Mouse (Mus musculus): ENCODE measurements around the gene Moap1.

Gene Moap1

DNA sequence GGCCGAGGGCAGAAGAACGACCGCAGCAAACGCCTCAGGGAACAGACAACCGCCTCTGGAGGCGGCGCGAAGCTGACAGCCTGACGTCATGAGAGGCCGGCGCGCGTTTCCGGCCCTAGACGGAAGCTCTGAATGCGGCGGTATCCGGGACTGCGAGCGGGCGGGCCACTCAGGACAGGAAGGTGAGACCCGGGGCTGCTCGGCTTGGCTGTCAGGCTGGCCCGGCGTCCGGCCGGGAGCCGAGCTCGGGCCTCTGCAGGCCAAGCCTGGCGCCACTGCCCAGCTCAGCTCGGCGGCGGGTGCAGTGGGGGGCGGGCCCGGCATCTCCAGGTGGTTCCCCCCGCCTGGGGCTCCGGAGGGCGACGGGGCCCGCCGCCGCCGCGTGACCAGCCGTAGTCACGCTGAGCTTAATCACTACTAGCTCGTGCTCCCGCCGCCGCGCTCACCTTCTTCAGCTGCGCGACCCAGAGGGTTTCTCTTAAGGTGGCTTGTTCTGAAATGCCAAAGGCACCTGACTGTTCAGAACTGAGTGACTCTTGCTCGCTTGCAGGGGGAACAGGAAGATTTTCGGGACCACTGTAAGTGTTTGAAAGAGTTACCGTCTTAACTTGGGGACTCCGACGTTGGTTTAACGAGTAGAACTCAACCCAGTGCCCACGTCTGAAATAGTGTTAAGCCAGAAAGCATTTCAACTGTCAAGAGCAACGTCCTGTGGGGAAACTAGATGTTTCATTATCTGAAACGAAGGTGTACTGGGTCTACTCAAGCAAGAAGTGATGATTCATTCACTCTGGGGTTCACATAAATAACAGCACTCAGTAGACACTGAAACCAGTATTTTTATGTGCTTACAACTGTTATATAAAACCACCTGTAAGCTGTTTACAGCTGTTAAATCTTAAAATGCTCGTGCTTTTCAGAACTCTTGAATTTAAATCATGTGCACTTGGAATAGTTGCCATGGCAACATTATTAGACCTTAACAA lies at the start of gene Moap1, which contains the start of gene Tmem251:
Gene Moap1 (minus strand): TSS at position 73 of the 986 bp plus-strand sequence.
Gene Tmem251 (plus strand): TSS at position 174 of the 986 bp plus-strand sequence.
- in situ Hi-C loops (cut with MboI, MseI), result loop anchor here in 1 of 2 experiments (25.0 kb wide), 1 partner anchor 593 kb away; no protein-coding TSS in a partner anchor

GRCm38 (mm10) chr12:102787927-102788326 lies 44.5 kb upstream of the Moap1 start:
- in situ Hi-C loops (cut with MboI, MseI), result no loop called here

GRCm38 (mm10) chr12:102785593-102785985 lies 42.1 kb upstream of the Moap1 start:
- in situ Hi-C loops (cut with MboI, MseI), result no loop called here

DNA sequence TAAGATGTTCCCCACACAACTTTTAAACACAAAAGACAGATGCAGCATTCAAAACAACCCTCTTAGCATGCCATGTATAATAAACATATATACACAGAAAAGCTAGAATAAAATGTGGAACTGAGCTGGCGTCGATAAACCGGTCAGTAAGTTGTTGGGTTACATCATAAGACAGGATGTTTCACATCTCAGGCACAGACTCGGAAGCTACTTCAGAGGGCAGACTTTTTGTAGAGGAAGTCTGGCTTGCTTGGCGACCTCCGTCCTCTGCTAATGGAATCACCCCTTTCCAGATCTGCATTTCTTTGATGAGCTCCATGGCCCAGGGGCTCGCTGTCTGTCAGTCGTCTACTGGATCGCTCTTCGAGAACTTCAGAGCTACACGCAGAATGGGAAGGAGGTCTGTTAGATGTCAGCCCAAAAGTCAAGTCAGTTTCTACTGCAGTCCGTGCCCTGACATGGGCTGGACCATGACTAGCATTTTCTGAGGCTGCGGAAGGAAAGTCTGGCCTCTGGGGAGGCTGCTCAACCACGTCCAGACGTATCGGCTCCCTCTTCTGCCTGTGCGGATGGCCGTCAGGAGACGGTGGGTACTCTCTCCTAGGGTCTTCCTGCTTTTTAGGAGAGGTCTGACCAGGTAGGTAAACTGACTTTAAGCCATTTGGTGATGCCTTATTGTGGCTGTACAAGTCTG lies 41.6 kb upstream of the Moap1 start:
- in situ Hi-C loops (cut with MboI, MseI), result no loop called here

- in situ Hi-C loops (cut with MboI, MseI), result no loop called here
Observed at GRCm38 (mm10) chr12:102782841-102783240, 39.4 kb upstream of the Moap1 start.

- in situ Hi-C loops (cut with MboI, MseI), result no loop called here
Observed at GRCm38 (mm10) chr12:102779452-102779851, 36.0 kb upstream of the Moap1 start.

DNA sequence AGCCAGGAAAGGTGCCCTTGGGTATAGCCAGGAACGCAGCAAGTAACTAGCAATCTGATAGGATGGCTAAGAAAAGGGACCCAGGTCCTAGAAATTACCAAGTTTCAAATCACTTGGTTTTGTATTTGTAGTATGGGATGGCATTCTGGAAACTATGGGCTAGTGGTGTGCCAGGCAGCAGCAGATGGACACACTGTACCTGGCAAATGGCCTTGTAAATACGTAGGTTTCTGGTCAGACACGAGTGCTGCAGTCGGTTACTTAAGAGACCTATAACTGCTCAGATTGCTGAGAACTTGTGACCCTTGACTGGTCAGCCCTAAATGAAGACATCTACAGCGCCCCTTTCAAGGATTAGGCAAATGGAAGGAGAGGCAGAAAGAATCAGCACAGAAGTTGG lies 34.7 kb upstream of the Moap1 start:
- in situ Hi-C loops (cut with MboI, MseI), result no loop called here

DNA sequence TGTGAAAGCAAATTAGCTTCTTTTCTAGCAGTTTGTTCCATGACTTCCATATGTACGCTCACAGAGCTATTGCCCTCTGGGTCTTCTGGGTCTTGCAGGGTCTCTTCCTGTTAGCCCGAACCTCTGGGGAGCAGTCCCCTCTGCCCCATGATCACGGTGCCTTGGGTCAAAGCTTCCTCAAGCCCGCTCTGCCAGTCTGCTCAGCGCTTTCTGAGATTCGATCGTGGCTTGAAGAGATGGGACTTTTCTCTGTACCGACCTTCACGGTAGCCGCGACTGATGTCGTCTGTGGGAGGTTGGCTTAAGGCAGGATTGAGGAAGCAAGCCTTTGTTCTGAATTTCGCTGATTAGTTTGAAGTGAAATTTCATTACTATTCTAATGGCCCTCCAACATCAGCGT lies 32.6 kb upstream of the Moap1 start:
- in situ Hi-C loops (cut with MboI, MseI), result no loop called here

DNA sequence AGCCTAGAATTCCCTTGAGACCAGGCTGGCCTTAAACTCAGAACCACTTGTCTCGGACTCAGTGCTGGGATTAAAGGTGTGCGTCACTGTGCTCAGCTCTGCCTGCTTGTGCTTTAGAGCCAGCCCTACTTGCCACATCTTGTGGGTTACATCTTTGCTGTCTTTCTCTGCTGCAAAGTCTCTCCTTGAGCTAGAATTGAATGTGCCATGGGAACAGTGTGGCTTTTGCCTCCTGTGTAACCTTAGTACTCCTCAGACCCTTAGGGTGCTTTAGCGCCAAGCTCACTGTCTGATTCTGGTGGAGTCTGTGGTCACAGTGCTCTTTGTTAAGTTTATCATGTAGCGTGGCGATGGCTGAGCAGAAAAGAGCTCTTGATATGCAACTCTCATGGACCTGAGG lies 29.2 kb upstream of the Moap1 start:
- in situ Hi-C loops (cut with MboI, MseI), result loop anchor here in 1 of 2 experiments (25.0 kb wide), 1 partner anchor 1685 kb away; the partner anchor contains the start of gene Ppp4r3a

DNA sequence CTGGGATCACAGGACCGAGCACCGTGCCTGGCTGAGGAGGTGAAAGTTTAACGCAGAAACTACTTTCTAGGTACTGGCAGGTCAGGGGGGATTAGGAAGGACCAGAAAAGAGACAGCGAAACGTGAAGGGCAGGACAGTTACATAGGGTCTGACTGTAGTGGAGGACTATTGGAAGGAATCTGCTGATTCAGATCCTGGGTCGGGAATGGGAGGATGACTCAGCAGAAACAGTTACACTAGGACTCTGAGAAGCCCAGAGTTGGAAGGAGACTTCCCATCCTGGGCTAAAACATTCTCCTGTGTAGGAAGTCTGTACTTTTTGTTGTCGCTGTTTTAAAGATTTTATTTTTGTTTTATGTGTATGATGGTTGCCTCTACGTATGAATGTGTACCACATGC lies 28.1 kb upstream of the Moap1 start:
- in situ Hi-C loops (cut with MboI, MseI), result loop anchor here in 1 of 2 experiments (25.0 kb wide), 1 partner anchor 1684 kb away; the partner anchor contains the start of gene Ppp4r3a

GRCm38 (mm10) chr12:102769000-102769399 lies 25.5 kb upstream of the Moap1 start:
- in situ Hi-C loops (cut with MboI, MseI), result loop anchor here (5.0 to 25.0 kb wide), 2 partner anchors 108 to 1682 kb away; partner anchors contain the start of genes Btbd7 (in 1 of the 2) and Ppp4r3a (in 1 of the 2)

DNA sequence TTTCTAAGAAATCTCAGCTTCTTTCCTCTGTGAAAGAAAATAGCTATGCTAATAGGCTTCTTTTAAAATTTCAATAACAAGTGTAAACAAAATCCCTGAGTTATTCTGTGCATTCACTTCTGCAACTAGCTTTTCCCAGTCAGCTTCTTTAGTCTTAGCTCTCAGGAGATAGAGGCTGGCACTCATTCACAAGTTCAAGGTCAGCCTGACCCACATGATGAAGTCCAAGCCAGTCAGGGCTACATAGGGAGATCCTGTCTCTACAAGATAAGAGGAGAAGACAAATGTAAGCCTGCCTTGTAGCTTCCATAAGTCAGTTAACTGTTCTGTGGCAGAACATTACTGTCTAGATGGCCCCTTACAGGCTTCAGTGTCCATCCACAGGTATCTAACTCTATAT lies 20.2 kb upstream of the Moap1 start:
- in situ Hi-C loops (cut with MboI, MseI), result loop anchor here in 1 of 2 experiments (25.0 kb wide), 1 partner anchor 1676 kb away; the partner anchor contains the start of gene Ppp4r3a

- in situ Hi-C loops (cut with MboI, MseI), result loop anchor here in 1 of 2 experiments (25.0 kb wide), 1 partner anchor 1674 kb away; the partner anchor contains the start of gene Ppp4r3a
Observed at GRCm38 (mm10) chr12:102761668-102762067, 18.2 kb upstream of the Moap1 start.

DNA sequence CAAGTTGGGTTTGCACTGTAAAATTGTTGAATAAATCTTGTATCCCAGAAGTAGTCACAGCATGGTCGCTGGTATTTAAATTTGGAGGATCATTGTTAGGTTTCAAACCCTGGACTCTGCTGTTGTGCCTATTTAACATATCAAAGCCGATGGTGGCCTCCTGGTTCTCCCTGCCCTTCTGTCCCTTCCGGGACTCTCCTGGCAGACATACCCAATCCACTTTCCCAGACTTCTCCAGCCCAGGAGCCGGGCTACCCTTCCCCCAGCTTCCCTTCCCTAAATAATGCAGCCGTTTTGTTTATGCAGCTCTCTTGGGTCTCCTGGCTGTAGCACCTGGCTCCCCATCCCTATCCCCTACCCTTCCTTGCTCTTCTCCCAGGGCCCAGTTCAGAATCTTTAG lies 15.5 kb upstream of the Moap1 start:
- in situ Hi-C loops (cut with MboI, MseI), result loop anchor here in 1 of 2 experiments (10.0 to 25.0 kb wide), 2 partner anchors 1034 to 1672 kb away; partner anchors contain the start of gene Ppp4r3a

DNA sequence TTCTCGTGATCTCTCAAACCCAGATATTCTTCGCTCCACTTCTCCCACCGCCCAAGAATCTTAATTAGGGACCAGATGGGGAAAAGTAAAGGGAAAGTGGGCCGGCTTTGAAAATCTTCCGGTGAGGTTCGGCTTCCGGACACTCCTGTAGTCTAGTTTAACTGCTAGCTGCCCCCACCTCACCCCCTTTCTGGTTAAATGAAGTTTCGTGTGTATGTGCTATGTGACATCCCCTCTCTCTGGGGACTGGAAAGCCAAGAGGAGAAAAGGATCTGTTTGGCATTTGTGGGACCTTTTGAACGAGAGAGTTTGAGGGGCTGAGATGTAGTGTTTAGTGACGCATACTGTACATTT lies 14.9 kb upstream of the Moap1 start, which contains the start of gene Gm20604:
Gene Gm20604 (minus strand): TSS at position 270 of the 354 bp plus-strand sequence.
- in situ Hi-C loops (cut with MboI, MseI), result loop anchor here in 1 of 2 experiments (10.0 to 25.0 kb wide), 2 partner anchors 1034 to 1671 kb away; partner anchors contain the start of gene Ppp4r3a

- in situ Hi-C loops (cut with MboI, MseI), result loop anchor here in 1 of 2 experiments (10.0 to 25.0 kb wide), 2 partner anchors 1033 to 1671 kb away; partner anchors contain the start of gene Ppp4r3a
Observed at GRCm38 (mm10) chr12:102757689-102758402, 14.4 kb upstream of the Moap1 start, which contains the start of the genes Gm28051, Gon7 and Ubr7. Gm28051 (minus strand) TSS chr12:102757765. Gon7 (minus strand) TSS chr12:102757803. Ubr7 (plus strand) TSS chr12:102757967.

DNA sequence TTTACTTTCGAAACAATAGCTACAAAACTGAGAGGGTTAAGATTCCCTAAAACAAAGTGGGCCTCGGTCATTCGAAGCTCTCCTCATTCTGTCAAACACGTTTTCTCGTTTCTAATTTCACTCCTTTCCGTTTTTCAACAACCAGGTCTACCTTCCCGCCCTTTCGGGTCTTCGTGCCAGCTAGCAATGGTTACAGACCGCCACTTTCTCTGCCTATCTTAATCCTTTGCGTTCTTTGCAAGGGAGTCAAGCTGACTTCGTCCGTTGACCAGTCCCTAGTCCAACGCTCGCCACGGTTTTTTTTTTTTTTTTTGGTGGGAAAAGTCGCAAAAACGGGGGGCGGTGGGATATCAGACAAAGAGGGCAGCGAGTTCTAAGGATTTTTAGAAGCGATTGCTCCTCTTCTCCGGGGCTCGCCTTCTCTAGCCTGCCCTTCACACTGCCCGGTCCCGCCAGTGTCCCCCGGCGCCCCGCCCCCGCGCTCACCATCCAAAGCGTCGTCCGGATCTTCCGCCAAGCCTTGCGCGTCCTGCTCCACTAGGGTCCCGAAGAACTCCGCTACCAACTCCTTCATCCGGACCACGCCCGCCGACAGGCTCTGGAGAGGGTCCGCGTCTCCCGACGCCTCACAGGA lies 13.7 kb upstream of the Moap1 start:
- in situ Hi-C loops (cut with MboI, MseI), result loop anchor here in 1 of 2 experiments (10.0 to 25.0 kb wide), 2 partner anchors 1032 to 1670 kb away; partner anchors contain the start of gene Ppp4r3a

DNA sequence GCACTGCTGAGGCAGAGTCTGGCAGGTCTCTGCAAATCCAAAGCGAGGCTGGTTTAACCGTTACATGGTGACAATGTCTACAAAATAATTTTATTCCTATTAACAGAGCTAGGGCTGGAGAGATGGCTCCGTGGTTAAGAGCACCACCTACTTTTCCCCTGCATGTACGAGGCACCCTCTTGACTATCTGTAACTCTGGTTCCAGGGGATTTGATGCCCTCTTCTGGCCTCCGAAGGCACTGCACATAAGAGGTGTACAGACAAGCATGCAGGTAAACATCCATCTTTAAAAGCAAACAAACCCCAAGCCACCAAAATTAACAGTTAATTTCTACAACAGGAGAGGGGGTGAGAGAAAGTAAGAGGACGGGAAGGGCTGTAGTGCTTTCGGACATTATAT lies 12.8 kb upstream of the Moap1 start:
- in situ Hi-C loops (cut with MboI, MseI), result loop anchor here in 1 of 2 experiments (10.0 to 25.0 kb wide), 2 partner anchors 1032 to 1669 kb away; partner anchors contain the start of gene Ppp4r3a

- in situ Hi-C loops (cut with MboI, MseI), result loop anchor here in 1 of 2 experiments (25.0 kb wide), 1 partner anchor 589 kb away; no protein-coding TSS in a partner anchor
Observed at GRCm38 (mm10) chr12:102748256-102748655, 4.8 kb upstream of the Moap1 start.

GRCm38 (mm10) chr12:102744839-102745238 lies 1.4 kb upstream of the Moap1 start:
- in situ Hi-C loops (cut with MboI, MseI), result loop anchor here in 1 of 2 experiments (25.0 kb wide), 1 partner anchor 592 kb away; no protein-coding TSS in a partner anchor
